Mouse (Mus musculus) kidney, postnatal 10 days (tissue): ENCODE measurements around the gene Nup210.
A peak's percentile ranks its signal among the peaks of the same experiment; 100 is the strongest.

ENCODE experiments used
- DNase-seq: peaks from one replicate; pipeline ENCODE4 v3.0.0; 2021; ENCODE audit warnings: mixed read lengths

Nup210 gene

GRCm38 (mm10) chr6:91014198-91014958 is 102.3 kb downstream of the Nup210 start:
- DNase-seq: no peak

DNA sequence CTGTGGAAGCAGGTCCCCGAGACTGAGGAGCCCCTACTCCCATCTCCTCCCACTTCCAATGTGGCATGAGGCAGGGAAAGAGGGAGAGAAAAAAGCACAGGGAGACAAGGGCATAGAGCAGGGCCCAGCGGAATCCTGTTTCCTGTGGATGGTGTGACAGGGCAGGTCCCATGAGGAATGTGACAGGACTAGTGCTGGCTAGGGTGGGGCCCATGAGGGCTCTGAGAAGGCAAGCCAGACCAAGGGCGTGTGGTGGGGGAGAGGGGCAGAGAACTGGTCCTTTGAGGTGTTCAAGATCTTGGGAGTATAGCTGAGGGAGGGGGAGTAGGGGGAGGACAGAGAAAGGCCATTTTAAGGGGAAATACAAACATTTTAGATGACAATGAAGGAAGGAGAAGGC is 104.2 kb downstream of the Nup210 start:
- no peak for DNase-seq

GRCm38 (mm10) chr6:91011568-91011967 is 105.1 kb downstream of the Nup210 start:
- DNase-seq: no peak

GRCm38 (mm10) chr6:91008284-91008830 is 108.3 kb downstream of the Nup210 start:
- no peak for DNase-seq

- DNase-seq: no peak
Measured at GRCm38 (mm10) chr6:91007207-91007606, 109.4 kb downstream of the Nup210 start.

DNA sequence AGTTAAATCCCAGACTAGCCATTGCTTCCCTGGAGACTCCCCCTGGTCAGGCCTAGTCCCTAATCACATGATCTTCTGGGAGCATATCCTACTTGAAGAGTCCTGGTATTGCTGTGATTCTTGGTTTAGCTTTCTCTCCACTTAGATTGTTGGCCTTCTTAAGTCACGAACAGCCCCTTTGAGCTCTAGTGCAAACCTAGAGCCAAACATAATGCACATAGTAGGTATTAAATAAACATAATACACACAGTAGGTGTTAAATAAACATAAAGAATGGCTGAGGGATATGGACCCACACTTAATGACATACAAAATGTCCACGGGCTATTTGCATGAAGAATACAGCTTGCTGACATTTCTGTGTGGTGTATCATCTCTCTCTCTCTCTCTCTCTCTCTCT is 112.5 kb downstream of the Nup210 start:
- no peak for DNase-seq

GRCm38 (mm10) chr6:91003310-91003995 is 113.2 kb downstream of the Nup210 start:
- DNase-seq: no peak

DNA sequence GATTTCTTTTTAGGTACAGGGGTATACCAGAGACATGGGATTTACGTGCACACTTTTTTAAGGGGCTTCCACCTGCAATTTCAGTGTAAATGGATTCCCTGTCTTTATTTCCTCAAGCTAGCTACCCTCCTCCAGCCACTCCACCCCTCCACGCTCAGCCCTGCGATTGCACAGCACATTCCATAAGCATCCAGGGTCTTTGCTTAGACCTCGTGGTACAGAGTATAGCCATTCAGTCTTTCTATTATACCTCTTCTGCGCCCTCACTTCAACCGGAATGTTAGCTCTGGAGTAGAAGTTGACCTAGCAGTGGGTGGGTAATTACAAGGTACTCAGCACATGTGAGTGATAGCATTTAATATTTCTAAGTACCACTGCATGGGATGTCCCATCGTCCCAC is 115.1 kb downstream of the Nup210 start:
- DNase-seq: no peak

GRCm38 (mm10) chr6:91000819-91001525 is 115.7 kb downstream of the Nup210 start:
- peak; percentile 28 for DNase-seq

DNA sequence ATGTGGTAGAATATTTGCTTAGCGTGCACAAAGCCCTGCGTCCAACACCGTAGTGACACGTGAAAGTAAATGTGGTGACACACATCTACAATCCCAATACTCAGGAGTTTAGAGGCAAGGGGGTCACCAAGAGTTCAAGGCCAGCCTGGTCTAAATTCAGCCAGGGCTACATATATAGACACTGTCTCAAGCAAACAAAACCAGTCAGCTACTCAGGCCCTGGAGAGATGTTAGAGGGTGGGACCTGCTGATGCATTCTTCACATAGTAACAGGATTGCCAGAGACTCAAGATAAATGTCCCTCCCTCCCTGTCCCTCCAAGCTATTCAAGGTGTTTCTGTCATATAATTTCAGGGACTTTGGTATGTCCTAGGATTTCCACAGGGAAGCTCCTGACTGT is 117.5 kb downstream of the Nup210 start:
- DNase-seq: no peak

- no peak for DNase-seq
Measured at GRCm38 (mm10) chr6:90997025-90997424, 119.6 kb downstream of the Nup210 start.

- no peak for DNase-seq
Measured at GRCm38 (mm10) chr6:90996181-90996580, 120.4 kb downstream of the Nup210 start.

DNA sequence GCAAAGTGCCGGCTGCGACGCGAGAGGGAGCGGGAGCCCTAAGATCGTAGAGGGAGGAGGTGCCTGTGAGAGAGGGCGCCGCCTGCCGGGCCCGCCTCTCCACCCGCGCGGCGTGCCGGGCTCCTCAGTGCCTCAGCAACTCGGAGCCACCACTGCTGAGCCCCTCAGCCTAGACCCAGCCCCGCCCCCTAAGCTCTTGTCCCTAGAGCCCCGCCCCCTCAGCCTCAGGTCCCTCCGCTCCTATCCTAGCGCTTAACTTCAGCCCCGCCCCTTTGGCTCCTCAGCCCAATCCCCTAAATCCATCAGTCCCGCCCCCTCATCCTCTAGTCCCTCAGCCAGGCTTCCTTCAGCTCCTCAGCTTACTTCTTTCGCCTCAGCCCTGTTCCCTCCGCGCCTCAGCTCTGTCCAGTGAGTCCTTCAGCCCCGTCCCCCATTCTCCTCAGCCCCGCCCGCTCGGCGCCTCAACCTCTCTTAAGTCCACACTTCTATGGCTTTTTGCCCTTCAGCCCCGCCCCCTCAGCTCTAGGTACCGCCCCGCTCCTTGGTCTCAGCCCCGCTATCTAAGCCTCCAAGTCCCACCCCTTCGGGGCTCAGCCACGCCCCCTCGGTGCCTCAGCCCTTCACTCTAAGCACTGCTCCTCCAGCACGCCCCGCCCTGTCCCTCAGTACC is 127.8 kb downstream of the Nup210 start, which contains the start of gene Iqsec1:
Gene Iqsec1 (minus strand): TSS at position 38 of the 670 bp plus-strand sequence.
- peak; percentile 97 for DNase-seq

- DNase-seq: no peak
Measured at GRCm38 (mm10) chr6:90988299-90988625, 128.4 kb downstream of the Nup210 start.

- DNase-seq: peak; percentile 56
Measured at GRCm38 (mm10) chr6:90987561-90988298, 128.9 kb downstream of the Nup210 start.

GRCm38 (mm10) chr6:90984101-90984500 is 132.5 kb downstream of the Nup210 start:
- DNase-seq: no peak

GRCm38 (mm10) chr6:90974279-90974678 is 142.3 kb downstream of the Nup210 start:
- DNase-seq: no peak

- DNase-seq: no peak
Measured at GRCm38 (mm10) chr6:90969341-90969871, 147.2 kb downstream of the Nup210 start.
